Mouse (Mus musculus) embryonic facial prominence, embryonic 12.5 days (tissue): ENCODE measurements around the gene Tcf7l1. TPM values are rescaled to one million over a fixed set of nuclear protein-coding genes. Genes with fewer than 3 reads are reported as not detected.

Experiments
- ATAC-seq: fragments of 200-750 bp; cut with Nextera tagmentation; 2 replicates; pipeline ENCODE4 v1.8.0; 2017; ENCODE audit not compliant: insufficient number of reproducible peaks, insufficient read depth, low FRiP score, low TSS enrichment
- H3K27ac ChIP-seq: fragments of 300-500 bp; sonication (generic); 2 replicates; pipeline ENCODE4 v1.5.1; 2016; ENCODE audit warnings: mild to moderate bottlenecking
- H3K27me3 ChIP-seq: fragments of 300-500 bp; sonication (generic); 2 replicates; pipeline ENCODE4 v1.6.1; 2016; ENCODE audit warnings: mild to moderate bottlenecking, moderate library complexity
- H3K36me3 ChIP-seq: fragments of 300-500 bp; sonication (generic); 2 replicates; pipeline ENCODE4 v1.6.1; 2016; ENCODE audit warnings: mild to moderate bottlenecking
- H3K4me1 ChIP-seq: fragments of 300-500 bp; sonication (generic); 2 replicates; pipeline ENCODE4 v1.6.1; 2016
- H3K4me2 ChIP-seq: fragments of 300-500 bp; sonication (generic); replicated peaks from 2 replicates; pipeline ENCODE4 v1.6.1; 2016; ENCODE audit warnings: mild to moderate bottlenecking, moderate library complexity
- H3K4me3 ChIP-seq: fragments of 300-500 bp; sonication (generic); 2 replicates; pipeline ENCODE4 v1.5.1; 2016; ENCODE audit warnings: mild to moderate bottlenecking
- H3K9ac ChIP-seq: fragments of 300-500 bp; sonication (generic); 2 replicates; pipeline ENCODE4 v1.6.1; 2016; ENCODE audit warnings: mild to moderate bottlenecking, moderate library complexity
- H3K9me3 ChIP-seq: fragments of 300-500 bp; sonication (generic); 2 replicates; pipeline ENCODE4 v1.6.1; 2016; ENCODE audit warnings: mild to moderate bottlenecking, moderate library complexity
- WGBS: fragments of 180-500 bp; shearing (Covaris S2); methylation state at CpG from one replicate; pipeline ENCODE4 v1.1.7; 2016; 5-methylcytosine and 5-hydroxymethylcytosine counted together
- polyA plus RNA-seq: library from polyadenylated mRNA; unstranded; fragments of >200 nt; fragmentation: Nextera tagmentation; extraction: Ambion mirVana; gene quantifications from 2 replicates; pipeline ENCODE4 v1.2.1, GENCODE M21; 2016

The Tcf7l1 gene
- polyA plus RNA-seq, 1 experiment from 2014 or later, result 53.1 TPM

DNA sequence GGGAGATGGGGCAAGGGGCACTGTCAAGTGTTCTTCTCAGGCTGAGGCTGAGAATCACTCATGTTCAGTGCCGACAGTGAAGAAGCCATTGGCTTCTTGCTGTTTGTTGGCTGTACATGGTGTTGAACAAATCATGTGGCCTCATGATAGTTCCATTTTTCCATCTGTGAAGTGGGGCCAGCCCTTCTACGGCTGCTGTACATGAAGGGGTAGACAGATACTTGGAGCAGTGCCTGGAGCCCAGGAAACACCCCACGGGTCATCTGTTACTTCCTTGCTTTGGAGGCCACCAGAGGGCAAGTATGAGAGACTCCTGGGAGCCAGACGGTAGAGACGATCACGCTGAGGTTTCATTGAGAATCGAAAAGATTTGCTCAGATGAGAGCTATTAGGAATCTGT, 46.7 kb downstream of the Tcf7l1 start:
- ATAC-seq, result no peak
- WGBS, result 80% methylated on average over 7 of the region's 7 CpGs
- Histone ChIP-seq H3K36me3 (no peaks in the 10 kb centered on the region), H3K27me3 (no peaks in the 10 kb centered on the region), H3K9me3 (no peaks in the 10 kb centered on the region), H3K4me2 (no peak overlapping the region), H3K4me3 (no peak overlapping the region), H3K9ac (no peak overlapping the region), H3K27ac (no peak overlapping the region), H3K4me1 (peaks cover 50% of the 10 kb centered on the region)

DNA sequence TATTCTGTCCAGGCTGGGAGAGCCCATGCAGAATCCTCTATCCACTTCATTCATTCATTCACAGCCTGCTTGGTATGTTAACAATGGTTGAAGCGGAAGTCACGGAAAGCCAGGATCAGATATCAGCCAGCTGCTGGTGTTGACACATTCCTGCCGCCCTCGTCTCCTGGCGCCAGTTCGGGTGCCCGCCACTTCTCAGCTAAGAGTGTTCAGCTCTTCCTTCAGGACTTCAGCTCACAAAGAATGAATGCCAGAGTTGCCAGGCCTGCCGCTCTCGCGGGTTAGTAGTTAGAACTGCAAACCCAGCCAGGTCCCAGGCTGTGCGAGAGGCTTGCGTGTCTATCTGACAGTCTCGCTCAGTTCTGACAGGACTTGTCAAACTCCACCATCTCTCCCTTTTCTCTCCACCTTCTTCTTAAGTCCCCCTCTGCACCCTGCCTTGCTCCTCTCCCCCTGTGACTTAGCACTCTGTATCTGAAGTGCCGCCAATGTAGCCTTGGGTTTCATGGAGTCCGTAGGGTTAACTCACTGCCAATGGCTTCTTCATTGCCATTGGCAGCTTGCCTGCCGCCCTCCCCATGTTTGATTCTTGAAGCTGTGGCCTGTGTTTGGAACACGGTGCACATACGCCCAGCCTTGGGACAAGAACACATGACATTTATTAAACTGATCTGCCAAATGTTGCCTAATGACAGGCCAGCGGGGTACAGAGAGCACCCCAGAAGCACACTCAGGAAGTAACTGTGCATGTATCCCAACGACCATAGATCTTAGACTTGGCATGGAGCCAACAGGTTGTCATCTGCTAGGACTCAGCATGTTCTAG, 48.2 kb downstream of the Tcf7l1 start:
- no peaks in the 10 kb centered on the region for H3K36me3 ChIP-seq
- no peak for ATAC-seq
- no peak overlapping the region for H3K9ac ChIP-seq
- peak overlapping the region; percentile 36; the same call in 1 of the 2 replicates for H3K27ac ChIP-seq
- H3K4me1 ChIP-seq, result peaks cover 38% of the 10 kb centered on the region
- no peaks in the 10 kb centered on the region for H3K9me3 ChIP-seq
- H3K4me3 ChIP-seq, result no peak overlapping the region
- 56% methylated on average over 20 of the region's 20 CpGs for WGBS
- no peaks in the 10 kb centered on the region for H3K27me3 ChIP-seq
- H3K4me2 ChIP-seq, result no peak overlapping the region

DNA sequence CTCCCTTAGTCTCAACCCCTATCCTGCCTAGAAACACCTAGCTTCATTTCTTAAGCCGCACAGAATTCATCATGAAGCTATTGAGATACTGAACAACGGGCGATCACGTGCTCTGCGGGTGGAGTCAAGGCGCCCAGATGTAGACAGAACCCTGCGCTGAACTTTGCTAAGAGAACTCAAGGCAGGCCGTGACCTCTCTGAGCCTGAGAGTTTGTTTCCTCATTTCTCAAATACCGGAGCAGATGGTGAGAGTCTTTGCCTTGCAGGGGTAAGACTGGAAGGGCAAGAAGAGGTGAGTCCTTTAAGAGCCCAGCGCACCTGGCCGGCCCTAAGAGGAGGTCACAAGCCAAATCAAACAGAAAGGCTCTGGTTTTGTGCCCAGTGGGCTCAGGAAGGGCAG, 52.2 kb downstream of the Tcf7l1 start:
- H3K9me3 ChIP-seq, result 0 out of 2 replicates have a peak, but pooled peaks cover 4% of the 10 kb centered on the region
- H3K4me1 ChIP-seq, result peaks cover 23% of the 10 kb centered on the region
- no peak overlapping the region for H3K4me2 ChIP-seq
- no peaks in the 10 kb centered on the region for H3K36me3 ChIP-seq
- no peak for ATAC-seq
- H3K27me3 ChIP-seq, result no peaks in the 10 kb centered on the region
- no peak overlapping the region for H3K9ac ChIP-seq
- H3K27ac ChIP-seq, result peak overlapping the region; percentile 42; the same call in 1 of the 2 replicates
- 76% methylated on average over 11 of the region's 11 CpGs for WGBS
- no peak overlapping the region for H3K4me3 ChIP-seq

DNA sequence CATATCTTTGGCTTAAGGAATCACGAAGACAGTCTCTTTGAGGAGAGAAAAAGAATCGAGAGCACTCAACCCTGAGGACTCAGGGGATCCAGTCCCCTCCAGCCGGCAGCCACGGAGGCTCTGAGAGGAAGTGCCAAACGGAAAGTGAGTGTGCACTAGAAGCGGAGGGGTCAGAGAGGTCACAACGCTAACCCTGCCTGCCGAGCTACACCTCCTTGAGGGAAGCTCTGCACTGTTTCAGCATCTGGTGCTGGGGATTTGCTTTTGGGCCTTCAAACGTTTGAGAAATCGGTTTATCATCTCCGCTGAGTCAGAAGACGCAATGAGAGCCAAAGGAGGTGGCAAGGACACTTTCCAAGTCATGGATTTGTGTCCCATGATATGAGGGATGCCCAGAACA, 53.8 kb downstream of the Tcf7l1 start:
- H3K4me2 ChIP-seq, result no peak overlapping the region
- 0 out of 2 replicates have a peak, but pooled peaks cover 4% of the 10 kb centered on the region for H3K9me3 ChIP-seq
- ATAC-seq, result no peak
- H3K9ac ChIP-seq, result no peak overlapping the region
- H3K27me3 ChIP-seq, result no peaks in the 10 kb centered on the region
- 0 out of 2 replicates have a peak overlapping the region, but pooled peaks have one; percentile 23 for H3K27ac ChIP-seq
- no peaks in the 10 kb centered on the region for H3K36me3 ChIP-seq
- H3K4me3 ChIP-seq, result no peak overlapping the region
- H3K4me1 ChIP-seq, result peaks cover 22% of the 10 kb centered on the region
- 18% methylated on average over 12 of the region's 12 CpGs for WGBS

DNA sequence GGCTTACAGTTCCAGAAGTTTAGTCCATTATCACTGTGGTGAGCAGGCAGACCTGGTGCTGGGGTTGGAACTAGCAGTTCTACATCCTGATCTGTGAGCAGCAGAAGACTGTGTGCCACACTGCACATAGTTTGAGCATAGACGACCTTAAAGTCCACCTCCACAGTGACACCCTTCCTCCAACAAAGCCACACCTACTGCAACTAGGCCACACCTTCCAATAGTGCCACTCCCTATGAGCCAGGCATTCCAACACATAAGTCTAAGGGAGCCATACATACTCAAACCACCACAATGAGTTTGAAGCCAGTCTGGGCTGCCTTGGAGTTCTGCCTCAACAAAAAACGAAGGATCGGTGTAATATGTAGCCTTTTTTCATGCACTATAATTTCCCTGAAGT, 55.7 kb downstream of the Tcf7l1 start:
- no peak overlapping the region for H3K4me2 ChIP-seq
- no peak overlapping the region for H3K9ac ChIP-seq
- H3K4me1 ChIP-seq, result peaks cover 40% of the 10 kb centered on the region
- no peaks in the 10 kb centered on the region for H3K36me3 ChIP-seq
- 93% methylated on average over 3 of the region's 3 CpGs for WGBS
- H3K9me3 ChIP-seq, result 0 out of 2 replicates have a peak, but pooled peaks cover 4% of the 10 kb centered on the region
- no peaks in the 10 kb centered on the region for H3K27me3 ChIP-seq
- H3K4me3 ChIP-seq, result no peak overlapping the region
- no peak for ATAC-seq
- H3K27ac ChIP-seq, result no peak overlapping the region

DNA sequence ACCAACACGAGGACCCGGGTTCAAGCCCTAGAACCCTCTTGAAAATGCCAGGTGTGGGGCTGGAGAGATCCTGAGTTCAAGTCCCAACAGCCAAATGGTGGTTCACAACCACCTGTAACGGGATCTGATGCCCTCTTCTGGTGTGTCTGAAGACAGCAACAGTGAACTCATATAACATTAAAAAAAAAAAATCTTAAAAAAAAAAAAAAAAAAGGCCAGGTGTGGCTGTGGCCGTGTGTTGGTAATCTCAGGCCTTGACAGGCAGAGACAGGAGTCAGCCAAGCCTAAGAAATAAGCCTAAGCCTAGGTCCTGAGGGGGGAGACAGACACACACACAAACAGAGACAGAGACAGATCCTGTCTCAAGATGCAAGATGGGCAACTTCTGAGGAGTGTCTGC, 56.9 kb downstream of the Tcf7l1 start:
- Histone ChIP-seq H3K27me3 (no peaks in the 10 kb centered on the region), H3K4me3 (no peak overlapping the region), H3K4me1 (peaks cover 50% of the 10 kb centered on the region), H3K4me2 (no peak overlapping the region), H3K36me3 (no peaks in the 10 kb centered on the region), H3K9ac (no peak overlapping the region), H3K9me3 (0 out of 2 replicates have a peak, but pooled peaks cover 4% of the 10 kb centered on the region), H3K27ac (no peak overlapping the region)
- ATAC-seq, result no peak
- 71% methylated on average over 4 of the region's 4 CpGs for WGBS

DNA sequence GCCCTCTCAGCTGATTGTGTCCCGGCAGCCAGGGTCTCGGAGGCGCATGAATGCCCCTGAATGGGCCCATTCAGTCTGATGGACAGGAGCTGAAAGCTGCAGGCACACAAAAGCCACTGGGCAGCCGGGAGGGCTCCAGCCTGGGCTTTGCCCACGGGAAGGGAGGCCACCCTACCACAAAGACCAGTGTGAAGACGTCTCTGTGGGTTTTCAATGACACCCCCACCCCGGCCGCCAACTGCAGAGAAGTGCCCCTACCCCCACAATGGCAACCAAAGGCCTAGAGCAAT, 58.5 kb downstream of the Tcf7l1 start:
- Histone ChIP-seq H3K4me1 (peaks cover 50% of the 10 kb centered on the region), H3K27ac (peak overlapping the region; percentile 58; the same call in 1 of the 2 replicates), H3K4me3 (no peak overlapping the region), H3K9me3 (0 out of 2 replicates have a peak, but pooled peaks cover 4% of the 10 kb centered on the region), H3K9ac (0 out of 2 replicates have a peak overlapping the region, but pooled peaks have one; percentile 7), H3K27me3 (no peaks in the 10 kb centered on the region), H3K4me2 (no peak overlapping the region), H3K36me3 (no peaks in the 10 kb centered on the region)
- 0 out of 2 replicates have a peak, but pooled peaks have one; percentile 35 for ATAC-seq
- 18% methylated on average over 8 of the region's 8 CpGs for whole genome bisulfite sequencing

DNA sequence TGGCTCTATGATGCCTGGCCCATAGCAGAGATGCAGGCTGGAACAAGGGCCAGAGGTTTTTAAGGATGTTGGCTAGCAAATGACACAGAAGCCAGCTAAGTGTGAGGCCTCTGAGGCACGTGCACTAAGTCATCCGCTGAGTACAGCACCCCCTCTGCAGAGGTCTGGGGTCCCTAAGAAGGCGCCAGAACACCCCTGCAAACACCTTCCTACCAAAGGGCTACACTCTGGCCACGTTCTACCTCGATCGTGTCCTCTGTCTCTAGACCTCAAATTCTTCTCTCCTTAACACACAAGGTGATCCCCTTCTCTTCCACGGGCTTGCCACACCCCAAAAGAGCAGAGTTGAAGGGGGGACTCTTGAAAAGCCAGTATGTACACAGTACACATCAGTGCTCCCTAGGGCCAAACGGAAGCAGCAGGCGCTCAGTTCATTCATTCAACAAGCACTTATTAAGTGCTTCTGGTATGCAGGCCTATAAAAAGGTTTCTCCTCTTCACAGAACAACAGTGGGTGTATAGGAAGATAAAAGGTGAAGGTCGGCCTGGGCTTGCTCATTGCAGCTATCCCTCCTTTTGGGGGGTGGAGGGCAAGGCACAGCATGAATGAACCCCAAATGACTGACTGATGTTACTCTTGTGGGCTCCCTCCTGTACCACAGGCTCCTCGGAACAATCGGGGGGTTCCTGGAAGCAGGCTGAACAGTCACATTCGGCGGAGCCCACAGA, 59.1 kb downstream of the Tcf7l1 start:
- Histone ChIP-seq H3K4me1 (peaks cover 50% of the 10 kb centered on the region), H3K27me3 (no peaks in the 10 kb centered on the region), H3K9me3 (0 out of 2 replicates have a peak, but pooled peaks cover 4% of the 10 kb centered on the region), H3K36me3 (no peaks in the 10 kb centered on the region), H3K4me3 (no peak overlapping the region), H3K27ac (peak overlapping the region; percentile 58; the same call in 1 of the 2 replicates), H3K4me2 (no peak overlapping the region), H3K9ac (0 out of 2 replicates have a peak overlapping the region, but pooled peaks have one; percentile 7)
- 0 out of 2 replicates have a peak, but pooled peaks have one; percentile 8 for ATAC-seq
- WGBS, result 58% methylated on average over 14 of the region's 14 CpGs

DNA sequence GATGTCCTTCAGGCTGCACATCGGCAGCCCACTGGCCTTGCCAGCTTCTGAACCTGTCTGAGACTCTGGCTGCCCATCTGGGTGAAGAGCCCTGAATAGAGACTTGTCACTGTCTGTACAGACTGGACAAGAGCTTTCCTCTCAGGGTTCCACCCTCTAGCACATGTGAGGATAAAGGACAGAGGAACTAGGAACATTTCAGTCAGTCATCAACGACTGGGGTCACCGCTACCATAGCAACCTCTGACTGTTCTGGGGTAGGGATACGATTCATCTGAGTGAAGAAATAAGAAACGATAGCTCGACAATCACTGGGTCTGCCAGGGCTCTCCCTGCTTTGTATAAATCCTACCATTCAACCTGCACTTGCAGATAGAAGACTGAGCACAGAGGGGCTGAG, 61.2 kb downstream of the Tcf7l1 start:
- no peak overlapping the region for H3K4me2 ChIP-seq
- 49% methylated on average over 6 of the region's 6 CpGs for WGBS
- no peaks in the 10 kb centered on the region for H3K27me3 ChIP-seq
- H3K36me3 ChIP-seq, result no peaks in the 10 kb centered on the region
- no peak overlapping the region for H3K4me3 ChIP-seq
- H3K9ac ChIP-seq, result no peak overlapping the region
- ATAC-seq, result no peak
- H3K9me3 ChIP-seq, result 0 out of 2 replicates have a peak, but pooled peaks cover 2% of the 10 kb centered on the region
- H3K27ac ChIP-seq, result peak overlapping the region; percentile 4; the same call in 1 of the 2 replicates
- H3K4me1 ChIP-seq, result peaks cover 67% of the 10 kb centered on the region

DNA sequence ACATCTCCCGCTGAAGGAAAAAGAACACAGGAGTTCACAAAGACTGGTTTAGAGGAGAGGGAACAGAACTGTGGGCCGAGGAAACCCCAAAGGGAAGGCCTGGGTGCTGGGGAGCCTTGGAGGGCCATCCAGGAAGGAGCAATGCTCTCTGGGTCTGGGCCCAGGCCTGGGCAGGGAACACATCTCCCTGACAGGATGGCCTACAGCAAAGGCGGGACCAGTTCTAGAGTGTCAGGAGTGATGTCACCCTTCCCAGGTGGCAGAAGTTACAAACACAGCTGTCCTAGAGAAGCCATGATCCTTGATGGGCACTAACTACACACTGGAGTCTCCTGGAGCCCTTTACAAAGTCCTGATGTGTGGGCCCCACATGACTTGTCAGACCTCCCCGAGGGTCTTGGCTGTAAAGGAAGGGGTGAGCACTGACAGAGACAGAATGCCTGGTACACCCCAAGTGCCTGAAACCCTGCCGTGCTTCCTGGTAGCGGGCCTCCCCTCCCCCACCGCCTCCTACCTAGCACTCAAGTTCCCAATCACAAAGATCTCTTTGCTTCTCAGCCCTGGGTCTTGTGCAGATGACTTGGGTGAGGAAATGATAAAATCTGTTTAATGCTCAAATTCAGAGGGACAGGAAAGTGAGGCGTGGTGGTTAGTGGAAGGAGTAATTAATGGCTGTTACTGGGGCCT, 64.4 kb downstream of the Tcf7l1 start:
- Histone ChIP-seq H3K36me3 (no peaks in the 10 kb centered on the region), H3K4me3 (no peak overlapping the region), H3K27ac (peak overlapping the region; percentile 83), H3K9ac (0 out of 2 replicates have a peak overlapping the region, but pooled peaks have one; percentile 7), H3K9me3 (no peaks in the 10 kb centered on the region), H3K27me3 (no peaks in the 10 kb centered on the region), H3K4me2 (no peak overlapping the region), H3K4me1 (peaks cover 68% of the 10 kb centered on the region)
- no peak for ATAC-seq
- 40% methylated on average over 8 of the region's 8 CpGs for WGBS

DNA sequence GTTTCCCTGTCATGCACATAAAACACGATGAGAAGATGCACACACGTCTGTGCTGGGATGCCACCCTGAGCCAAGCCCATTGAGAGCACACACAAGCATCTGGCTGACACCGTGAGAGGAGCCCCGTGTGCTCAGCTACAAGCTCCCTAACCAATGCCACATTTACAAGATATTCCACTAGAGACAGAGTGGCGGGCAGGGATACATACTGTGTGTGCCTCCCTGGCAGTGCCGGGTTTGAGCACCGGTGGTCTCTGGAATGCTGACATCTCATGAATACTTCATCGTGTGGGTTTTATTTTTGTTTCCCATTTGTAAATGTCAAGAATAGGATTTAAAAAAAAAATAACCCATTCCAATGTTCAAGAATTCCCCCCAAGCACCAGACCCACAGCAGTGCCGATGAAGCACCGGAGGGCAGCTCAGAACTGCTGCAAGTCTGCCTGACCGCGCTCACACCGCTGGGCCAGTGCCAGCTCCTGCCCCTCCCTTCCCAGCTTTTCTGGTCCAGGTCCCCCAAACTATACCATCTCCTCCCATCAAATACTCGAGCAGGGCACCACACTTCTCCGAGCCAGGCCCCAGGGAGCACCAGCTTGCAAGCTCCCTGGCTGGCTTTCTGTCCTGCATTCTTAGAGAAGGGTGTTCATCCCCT, 65.2 kb downstream of the Tcf7l1 start:
- no peak overlapping the region for H3K4me3 ChIP-seq
- H3K27ac ChIP-seq, result peak overlapping the region; percentile 83
- no peak overlapping the region for H3K4me2 ChIP-seq
- peaks cover 62% of the 10 kb centered on the region for H3K4me1 ChIP-seq
- no peaks in the 10 kb centered on the region for H3K9me3 ChIP-seq
- peak; percentile 49 for ATAC-seq
- H3K9ac ChIP-seq, result 0 out of 2 replicates have a peak overlapping the region, but pooled peaks have one; percentile 7
- 53% methylated on average over 15 of the region's 15 CpGs for WGBS
- no peaks in the 10 kb centered on the region for H3K36me3 ChIP-seq
- no peaks in the 10 kb centered on the region for H3K27me3 ChIP-seq
